Mouse (Mus musculus) kidney, adult 2 months (tissue): ENCODE data around the gene Pifo.

Source experiments
- CTCF ChIP-seq: fragments of 200-500 bp; conservative IDR thresholded peaks from 2 replicates; pipeline ENCODE4 v1.5.1; 2011; ENCODE audit warnings: low read depth, mild to moderate bottlenecking, control low read depth, low read length, moderate library complexity, mixed read lengths; ENCODE audit not compliant: insufficient read depth, insufficient read length
- POLR2A ChIP-seq: fragments of 200-500 bp; IDR thresholded peaks from one replicate; pipeline ENCODE4 v1.6.1; 2011; ENCODE audit warnings: low read depth, low read length, control low read depth

DNA sequence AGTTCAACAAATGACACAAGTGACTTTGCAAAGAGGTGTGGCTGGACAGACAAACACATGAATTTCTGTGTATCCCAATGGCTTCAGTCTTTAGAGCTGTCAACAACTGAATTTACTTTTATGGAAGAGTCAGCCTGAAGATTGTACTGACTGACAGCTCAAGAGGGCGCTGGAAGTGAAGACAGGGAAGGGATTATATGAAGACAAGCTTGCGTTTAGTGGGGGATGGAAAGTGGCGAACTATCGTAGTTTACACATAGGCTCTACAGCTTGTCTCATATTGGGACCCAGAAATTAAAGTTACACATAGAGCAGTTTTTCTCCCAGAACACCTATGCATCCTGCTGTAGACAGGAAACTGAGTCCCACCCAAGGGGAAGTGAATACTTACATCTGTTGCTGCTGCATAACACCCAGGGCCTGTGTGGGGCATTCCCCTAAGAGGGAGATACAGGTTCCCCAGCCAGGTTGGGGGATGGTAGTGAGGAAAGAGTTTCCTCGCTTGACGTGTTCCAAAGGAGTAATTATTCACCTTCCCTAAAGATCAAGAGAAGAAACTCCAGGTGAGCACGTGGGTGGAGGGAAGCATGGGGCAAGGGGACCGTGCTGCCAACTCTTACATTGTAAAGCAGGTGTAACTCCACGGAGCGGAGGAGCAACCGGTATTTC is 13.6 kb downstream of the Pifo start:
- TF ChIP-seq CTCF (no peak), POLR2A (no peak)
